ENCODE assay signal across 11 mouse cellular contexts in genomic region chr15:83303656-83304484, GRCm38 (mm10). TPM values are rescaled to one million over a fixed set of nuclear protein-coding genes. Genes with fewer than 3 reads are reported as not detected.
DNase-seq lines count a peak whose midpoint lies in the region; TF ChIP-seq lines count a peak whose summit lies in the region.
"Had no signal": no experiment of that assay in that cellular context is flagged by ENCODE, and none has a peak within 500 bp of the region (broad histone marks: within the 10 kb centered on the region; RNA-seq: fewer than 3 reads in every experiment).

No protein-coding gene starts in this region.

- intact Hi-C loops in left cerebral cortex, adult 2 months (cut with DNase I) = loop anchor here (5.0 kb wide), 1 partner anchor 82 kb away; no protein-coding TSS in a partner anchor

- H3K4me3 ChIP-seq in left cerebral cortex, adult 2 months = no peak overlapping the region
- H3K4me3 ChIP-seq: hindbrain, embryonic 13.5 days; megakaryocyte, embryonic 14.5 days had no signal

- H3K27ac ChIP-seq in left cerebral cortex, adult 2 months = peak overlapping the region; percentile 74; the same call in 1 of the 2 replicates

- no peak for TF ChIP-seq CTCF in left cerebral cortex, adult 2 months (IDR thresholded peaks at IDR 0.05)

- DNase-seq in left cerebral cortex, adult 2 months (ENCODE audit: extremely low spot score in 1 of 2, low spot score in 2 of 2) = no peak
- DNase-seq in left cerebral cortex, adult 9 months (ENCODE audit: low spot score in 2 of 2) = no peak
- DNase-seq in adrenal gland, postnatal 36 days = peak; percentile 84 to 88
- peak; percentile 69 for DNase-seq in kidney, adult 18-20 months
- peak; percentile 74 to 81 for DNase-seq in lung, postnatal 4 days
- DNase-seq in right cerebral cortex, postnatal 10 days (ENCODE audit: low spot score in 2 of 2) = no peak
- DNase-seq in spleen, adult 18-20 months = no peak
- no peak for DNase-seq in embryo, embryonic 11 days
- DNase-seq: right cerebral cortex, adult 18-20 months had no signal

RNA-seq across cellular contexts. Expression of gene Arfgap3, which starts 46.2 kb away (rescaled TPM):
- 10 to 100 TPM; 19.5 to 21.5 TPM for total RNA-seq in left cerebral cortex, adult 2 months (2021)
- total RNA-seq in adrenal gland, postnatal 36 days (2021) = 10 to 100 TPM; 31.2 to 38.4 TPM

RNA-seq across cellular contexts. Expression of gene A4galt, which starts 52.3 kb away (rescaled TPM):
- 1 to 10 TPM; 1.9 to 4.5 TPM for total RNA-seq in left cerebral cortex, adult 2 months (2021)
- 10 to 100 TPM in 1 of 2 experiments, 1 to 10 TPM in 1; 6.6 to 10.9 TPM for total RNA-seq in adrenal gland, postnatal 36 days (2021)

Comparison
In these comparisons a context has a peak if more than half of its experiments do, and no peak if none do; other contexts are left out.
1. DNase-seq: peak in adrenal gland, postnatal 36 days (2 of 2), kidney, adult 18-20 months (single experiment) and lung, postnatal 4 days (2 of 2); none in left cerebral cortex, adult 2 months (0 of 2), left cerebral cortex, adult 9 months (0 of 2), right cerebral cortex, postnatal 10 days (0 of 2), spleen, adult 18-20 months (0 of 2) and embryo, embryonic 11 days (single experiment).